Mouse (Mus musculus) embryonic facial prominence, embryonic 13.5 days (tissue): ENCODE data around the gene Npas3. TPM values are rescaled to one million over a fixed set of nuclear protein-coding genes. Genes with fewer than 3 reads are reported as not detected.
A peak's percentile ranks its signal among the peaks of the same experiment; 100 is the strongest.

Experiments
- ATAC-seq: fragments of 200-750 bp; cut with Nextera tagmentation; 2 replicates; pipeline ENCODE4 v1.8.0; 2017; ENCODE audit warnings: low read depth; ENCODE audit not compliant: insufficient number of reproducible peaks, insufficient read depth, low FRiP score, low TSS enrichment
- H3K27ac ChIP-seq: fragments of 300-500 bp; sonication (generic); 2 replicates; pipeline ENCODE4 v1.5.1; 2015; ENCODE audit warnings: moderate library complexity, mild to moderate bottlenecking, inconsistent platforms
- H3K27me3 ChIP-seq: fragments of 300-500 bp; sonication (generic); 2 replicates; pipeline ENCODE4 v1.6.1; 2015; ENCODE audit warnings: mild to moderate bottlenecking, inconsistent platforms
- H3K36me3 ChIP-seq: fragments of 300-500 bp; sonication (generic); 2 replicates; pipeline ENCODE4 v1.6.1; 2015; ENCODE audit warnings: mild to moderate bottlenecking, inconsistent platforms
- H3K4me1 ChIP-seq: fragments of 300-500 bp; sonication (generic); 2 replicates; pipeline ENCODE4 v1.6.1; 2015; ENCODE audit warnings: inconsistent platforms
- H3K4me2 ChIP-seq: fragments of 300-500 bp; sonication (generic); 2 replicates; pipeline ENCODE4 v1.6.1; 2015; ENCODE audit warnings: moderate library complexity, mild to moderate bottlenecking, inconsistent platforms
- H3K4me3 ChIP-seq: fragments of 300-500 bp; sonication (generic); 2 replicates; pipeline ENCODE4 v1.5.1; 2015; ENCODE audit warnings: mild to moderate bottlenecking, inconsistent platforms
- H3K9ac ChIP-seq: fragments of 300-500 bp; sonication (generic); 2 replicates; pipeline ENCODE4 v1.6.1; 2015; ENCODE audit warnings: mild to moderate bottlenecking, inconsistent platforms
- H3K9me3 ChIP-seq: fragments of 300-500 bp; sonication (generic); 2 replicates; pipeline ENCODE4 v1.6.1; 2016; ENCODE audit warnings: inconsistent platforms
- WGBS: fragments of 180-500 bp; shearing (Covaris S2); methylation state at CpG from one replicate; pipeline ENCODE4 v1.1.7; 2015; ENCODE audit warnings: mixed read lengths; 5-methylcytosine and 5-hydroxymethylcytosine counted together
- polyA plus RNA-seq: library from polyadenylated mRNA; unstranded; fragments of >200 nt; fragmentation: Nextera tagmentation; extraction: Ambion mirVana; gene quantifications from 2 replicates; pipeline ENCODE4 v1.2.1, GENCODE M21; 2015

The Npas3 gene
- polyA plus RNA-seq, 1 experiment from 2014 or later = 4.3 TPM

DNA sequence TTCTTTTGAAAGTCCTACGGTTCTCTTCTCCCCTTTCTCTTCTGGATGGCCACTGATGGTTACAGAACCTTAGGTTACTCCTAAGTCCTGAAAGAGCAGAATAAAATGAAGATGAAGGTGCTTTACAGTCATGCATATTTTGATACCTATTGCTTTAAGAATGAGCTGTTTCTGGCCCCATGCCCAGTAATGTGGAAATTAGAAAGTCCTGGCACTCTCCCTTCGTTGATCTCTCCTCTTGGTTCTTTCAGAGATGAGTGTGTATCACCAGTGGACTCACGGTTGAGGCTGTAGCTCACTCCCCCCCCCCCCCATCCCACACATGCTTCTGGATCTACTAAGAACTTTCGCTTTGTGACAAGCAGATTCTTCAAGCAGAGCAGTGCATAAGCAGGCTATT lies 167.6 kb downstream of the Npas3 start:
- WGBS = 62% methylated on average over 4 of the region's 4 CpGs
- H3K27ac ChIP-seq = no peak overlapping the region
- H3K4me1 ChIP-seq = no peaks in the 10 kb centered on the region
- no peak for ATAC-seq
- H3K9ac ChIP-seq = no peak overlapping the region
- H3K4me3 ChIP-seq = no peak overlapping the region
- H3K9me3 ChIP-seq = no peaks in the 10 kb centered on the region
- H3K36me3 ChIP-seq = no peaks in the 10 kb centered on the region
- H3K27me3 ChIP-seq = no peaks in the 10 kb centered on the region
- no peak overlapping the region for H3K4me2 ChIP-seq

- 82% methylated on average over 4 of the region's 4 CpGs for WGBS
- no peak overlapping the region for H3K9ac ChIP-seq
- no peaks in the 10 kb centered on the region for H3K9me3 ChIP-seq
- no peaks in the 10 kb centered on the region for H3K27me3 ChIP-seq
- no peak overlapping the region for H3K27ac ChIP-seq
- ATAC-seq = no peak
- no peaks in the 10 kb centered on the region for H3K36me3 ChIP-seq
- H3K4me1 ChIP-seq = no peaks in the 10 kb centered on the region
- H3K4me3 ChIP-seq = no peak overlapping the region
- H3K4me2 ChIP-seq = no peak overlapping the region
Measured at GRCm38 (mm10) chr12:53421701-53422100, 173.2 kb downstream of the Npas3 start.

- no peak overlapping the region for H3K4me3 ChIP-seq
- ATAC-seq = no peak
- H3K4me1 ChIP-seq = no peaks in the 10 kb centered on the region
- 71% methylated on average over 2 of the region's 2 CpGs for WGBS
- H3K4me2 ChIP-seq = no peak overlapping the region
- H3K36me3 ChIP-seq = no peaks in the 10 kb centered on the region
- no peak overlapping the region for H3K9ac ChIP-seq
- H3K9me3 ChIP-seq = no peaks in the 10 kb centered on the region
- H3K27me3 ChIP-seq = no peaks in the 10 kb centered on the region
- H3K27ac ChIP-seq = no peak overlapping the region
Measured at GRCm38 (mm10) chr12:53423631-53424030, 175.2 kb downstream of the Npas3 start.

GRCm38 (mm10) chr12:53426006-53426405 lies 177.5 kb downstream of the Npas3 start:
- WGBS = 95% methylated on average over 2 of the region's 2 CpGs
- Histone ChIP-seq H3K9me3 (no peaks in the 10 kb centered on the region), H3K9ac (no peak overlapping the region), H3K27ac (no peak overlapping the region), H3K36me3 (no peaks in the 10 kb centered on the region), H3K4me2 (no peak overlapping the region), H3K27me3 (no peaks in the 10 kb centered on the region), H3K4me1 (no peaks in the 10 kb centered on the region), H3K4me3 (no peak overlapping the region)
- ATAC-seq = no peak

DNA sequence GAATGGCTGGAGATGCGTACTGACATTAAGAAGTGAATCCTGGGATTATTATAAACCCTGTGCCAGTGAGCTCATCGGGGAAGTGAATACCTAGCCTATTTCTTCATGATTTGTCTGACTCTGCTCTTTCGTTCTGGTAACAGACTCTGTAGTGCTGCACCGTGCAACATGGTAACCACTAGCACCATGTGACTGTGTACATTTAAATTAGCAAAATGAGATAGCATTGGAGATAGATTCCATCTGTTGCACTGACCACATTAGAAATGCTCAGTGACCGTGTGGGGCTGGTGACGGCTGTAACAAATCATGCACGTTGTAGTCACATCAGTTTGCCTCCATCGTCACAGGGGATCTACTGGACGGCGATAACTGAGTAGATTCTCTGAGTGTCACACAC lies 178.7 kb downstream of the Npas3 start:
- H3K4me1 ChIP-seq = no peaks in the 10 kb centered on the region
- H3K27me3 ChIP-seq = no peaks in the 10 kb centered on the region
- no peak overlapping the region for H3K27ac ChIP-seq
- no peak overlapping the region for H3K9ac ChIP-seq
- no peaks in the 10 kb centered on the region for H3K9me3 ChIP-seq
- no peak for ATAC-seq
- H3K4me2 ChIP-seq = no peak overlapping the region
- WGBS = 60% methylated on average over 10 of the region's 10 CpGs
- no peaks in the 10 kb centered on the region for H3K36me3 ChIP-seq
- H3K4me3 ChIP-seq = no peak overlapping the region

DNA sequence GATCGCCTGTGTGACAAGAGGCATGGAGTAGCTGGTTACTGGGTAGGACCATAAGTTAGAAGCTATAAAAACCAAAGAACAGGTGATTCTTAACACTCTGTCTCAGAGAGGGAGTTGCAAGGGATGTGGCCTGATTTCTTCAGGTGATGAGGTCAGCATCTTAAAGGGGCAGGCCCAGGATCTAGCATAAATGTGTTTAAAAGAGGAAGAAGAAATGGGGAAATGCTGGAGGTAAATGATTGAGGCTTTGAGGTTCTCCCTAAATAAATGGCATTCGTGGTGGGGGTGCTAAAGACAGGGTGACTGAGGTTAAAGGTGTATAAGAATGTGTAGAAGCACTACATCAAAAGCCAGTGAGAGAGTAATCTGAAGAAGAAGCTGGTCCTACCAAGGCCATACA lies 193.6 kb downstream of the Npas3 start:
- Histone ChIP-seq H3K4me2 (no peak overlapping the region), H3K36me3 (no peaks in the 10 kb centered on the region), H3K4me1 (no peaks in the 10 kb centered on the region), H3K4me3 (no peak overlapping the region), H3K9me3 (no peaks in the 10 kb centered on the region), H3K9ac (no peak overlapping the region), H3K27ac (no peak overlapping the region), H3K27me3 (no peaks in the 10 kb centered on the region)
- ATAC-seq = no peak
- 68% methylated on average over 2 of the region's 2 CpGs for WGBS

- no peak overlapping the region for H3K4me2 ChIP-seq
- no peaks in the 10 kb centered on the region for H3K36me3 ChIP-seq
- WGBS = 61% methylated on average over 8 of the region's 8 CpGs
- no peaks in the 10 kb centered on the region for H3K27me3 ChIP-seq
- no peak overlapping the region for H3K9ac ChIP-seq
- no peak for ATAC-seq
- H3K27ac ChIP-seq = no peak overlapping the region
- H3K4me3 ChIP-seq = no peak overlapping the region
- no peaks in the 10 kb centered on the region for H3K9me3 ChIP-seq
- H3K4me1 ChIP-seq = peaks cover 13% of the 10 kb centered on the region
Measured at GRCm38 (mm10) chr12:53447469-53447868, 199.0 kb downstream of the Npas3 start.

- Histone ChIP-seq H3K36me3 (no peaks in the 10 kb centered on the region), H3K4me1 (peaks cover 13% of the 10 kb centered on the region), H3K27ac (peak overlapping the region; percentile 33; the same call in 1 of the 2 replicates), H3K27me3 (no peaks in the 10 kb centered on the region), H3K9me3 (no peaks in the 10 kb centered on the region), H3K4me3 (no peak overlapping the region), H3K4me2 (no peak overlapping the region), H3K9ac (no peak overlapping the region)
- WGBS = 13% methylated on average over 3 of the region's 3 CpGs
- ATAC-seq = no peak
Measured at GRCm38 (mm10) chr12:53448040-53448439, 199.6 kb downstream of the Npas3 start.

- no peaks in the 10 kb centered on the region for H3K36me3 ChIP-seq
- no peaks in the 10 kb centered on the region for H3K4me1 ChIP-seq
- H3K9ac ChIP-seq = no peak overlapping the region
- H3K4me2 ChIP-seq = no peak overlapping the region
- H3K27ac ChIP-seq = no peak overlapping the region
- H3K4me3 ChIP-seq = no peak overlapping the region
- no peak for ATAC-seq
- H3K9me3 ChIP-seq = no peaks in the 10 kb centered on the region
- H3K27me3 ChIP-seq = no peaks in the 10 kb centered on the region
Measured at GRCm38 (mm10) chr12:53467549-53467948, 219.1 kb downstream of the Npas3 start.

DNA sequence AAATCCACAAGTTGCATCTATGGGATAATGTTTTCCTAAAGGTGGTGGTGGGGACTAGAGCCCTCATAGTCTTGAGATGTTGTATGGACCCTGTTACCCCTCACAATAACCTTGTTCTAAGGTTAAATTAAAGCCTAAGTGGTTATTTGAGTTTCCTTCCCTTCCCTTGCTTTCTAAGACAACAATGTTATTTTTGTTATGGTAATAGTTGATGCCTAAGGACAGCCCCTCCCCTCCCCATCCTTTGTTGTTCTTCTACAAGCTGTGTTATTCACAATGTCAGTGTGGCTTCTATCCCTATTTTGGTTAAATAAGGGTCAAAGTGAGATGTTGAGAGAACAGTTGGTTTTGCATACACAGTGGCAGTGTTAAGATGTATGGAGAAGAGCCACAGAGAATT lies 226.0 kb downstream of the Npas3 start:
- H3K27ac ChIP-seq = no peak overlapping the region
- no peak overlapping the region for H3K4me2 ChIP-seq
- no peaks in the 10 kb centered on the region for H3K9me3 ChIP-seq
- no peaks in the 10 kb centered on the region for H3K27me3 ChIP-seq
- H3K4me1 ChIP-seq = peaks cover 3% of the 10 kb centered on the region; the same call in 1 of the 2 replicates
- H3K9ac ChIP-seq = no peak overlapping the region
- no peak overlapping the region for H3K4me3 ChIP-seq
- ATAC-seq = no peak
- H3K36me3 ChIP-seq = no peaks in the 10 kb centered on the region

DNA sequence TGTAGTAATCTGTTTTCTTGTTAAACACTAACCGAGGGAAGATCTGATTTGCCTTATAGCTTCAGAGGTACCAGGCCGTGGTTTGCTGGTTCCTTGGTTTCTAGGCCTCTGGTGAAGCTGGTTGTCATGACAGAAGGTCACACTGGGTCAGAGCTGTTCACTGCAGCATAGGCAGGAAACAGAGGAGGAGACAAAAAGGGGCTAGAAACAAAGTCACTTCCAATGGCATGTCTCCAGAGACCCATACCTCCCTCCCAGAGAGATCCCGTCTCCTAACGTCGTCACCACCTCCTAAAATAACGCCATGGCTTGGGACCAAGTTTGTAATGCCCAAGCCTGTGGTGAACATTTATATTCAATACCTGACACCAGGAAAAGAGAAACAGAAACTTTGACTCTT lies 236.4 kb downstream of the Npas3 start:
- no peak overlapping the region for H3K4me2 ChIP-seq
- no peak for ATAC-seq
- H3K4me1 ChIP-seq = no peaks in the 10 kb centered on the region
- no peaks in the 10 kb centered on the region for H3K36me3 ChIP-seq
- H3K27ac ChIP-seq = no peak overlapping the region
- WGBS = 82% methylated on average over 6 of the region's 6 CpGs
- H3K4me3 ChIP-seq = no peak overlapping the region
- H3K9me3 ChIP-seq = no peaks in the 10 kb centered on the region
- no peak overlapping the region for H3K9ac ChIP-seq
- no peaks in the 10 kb centered on the region for H3K27me3 ChIP-seq

DNA sequence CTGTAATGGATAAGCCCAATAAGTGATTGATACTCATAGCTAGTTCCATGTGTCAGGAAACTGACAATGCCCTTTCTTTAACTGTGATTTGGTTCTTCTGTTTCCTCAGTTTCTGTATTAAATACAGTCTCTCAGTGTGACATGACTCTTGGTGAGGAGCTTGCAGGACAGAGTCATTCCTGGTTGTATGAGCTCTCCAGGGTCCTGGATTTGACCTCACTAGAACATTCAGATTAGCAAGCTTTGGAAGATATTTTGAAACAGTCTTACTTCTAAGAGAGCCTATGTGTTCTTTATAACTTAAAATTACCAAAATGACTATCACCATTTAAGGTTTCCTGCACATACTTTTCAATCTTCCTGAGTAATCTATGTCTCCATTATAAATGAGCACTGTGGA lies 247.9 kb downstream of the Npas3 start:
- ATAC-seq = no peak
- Histone ChIP-seq H3K4me2 (no peak overlapping the region), H3K27me3 (no peaks in the 10 kb centered on the region), H3K27ac (no peak overlapping the region), H3K4me3 (no peak overlapping the region), H3K9me3 (no peaks in the 10 kb centered on the region), H3K4me1 (no peaks in the 10 kb centered on the region), H3K9ac (no peak overlapping the region), H3K36me3 (no peaks in the 10 kb centered on the region)

GRCm38 (mm10) chr12:53514885-53515284 lies 266.4 kb downstream of the Npas3 start:
- 55% methylated on average over 4 of the region's 4 CpGs for WGBS
- H3K27ac ChIP-seq = no peak overlapping the region
- H3K9ac ChIP-seq = no peak overlapping the region
- H3K4me2 ChIP-seq = no peak overlapping the region
- no peak overlapping the region for H3K4me3 ChIP-seq
- no peaks in the 10 kb centered on the region for H3K9me3 ChIP-seq
- no peak for ATAC-seq
- no peaks in the 10 kb centered on the region for H3K4me1 ChIP-seq
- no peaks in the 10 kb centered on the region for H3K27me3 ChIP-seq
- H3K36me3 ChIP-seq = no peaks in the 10 kb centered on the region
